Mouse (Mus musculus): ENCODE data around the gene Plcb1.

Plcb1 gene

DNA sequence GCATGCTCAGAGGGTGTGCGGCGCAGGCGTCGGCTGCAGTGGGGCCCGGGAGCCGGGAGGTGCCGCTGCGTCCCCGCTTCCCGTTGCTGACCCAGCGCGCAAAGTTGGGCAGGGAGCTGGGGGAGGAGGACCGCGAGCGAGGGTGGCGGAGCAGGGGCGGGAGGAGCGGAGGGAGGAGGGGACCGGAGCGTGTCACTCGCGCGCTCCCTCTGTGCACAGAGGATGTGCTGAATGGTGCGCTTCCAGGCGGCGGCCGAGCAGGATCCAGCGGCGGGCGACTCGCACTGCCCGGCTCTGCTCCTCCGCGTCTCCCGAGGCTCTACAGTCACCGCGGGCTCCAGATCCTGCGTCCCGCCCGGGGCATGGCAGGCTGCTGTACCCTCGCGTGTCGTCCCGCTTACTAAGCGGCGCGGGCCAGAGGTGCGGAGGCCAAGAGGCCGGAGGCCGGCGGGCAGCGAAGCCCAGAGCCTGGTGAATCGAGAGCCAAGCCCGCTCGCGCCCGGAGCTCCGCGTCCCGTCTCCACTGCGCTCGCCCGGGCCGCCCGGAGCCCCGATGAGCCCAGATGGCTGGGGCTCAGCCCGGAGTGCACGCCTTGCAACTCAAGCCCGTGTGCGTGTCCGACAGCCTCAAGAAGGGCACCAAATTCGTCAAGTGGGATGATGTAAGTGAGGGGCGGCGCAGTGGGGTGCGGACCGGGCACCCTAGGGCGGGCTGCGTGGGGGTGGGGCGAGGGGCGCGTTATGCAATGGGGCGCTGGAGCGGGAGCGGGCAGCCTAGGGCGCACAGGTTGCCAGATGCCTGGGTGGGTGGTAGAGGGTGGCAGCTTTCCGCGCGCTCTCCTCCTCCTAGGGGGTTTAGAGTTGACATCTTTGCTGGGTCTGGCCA is at the start of gene Plcb1:
Gene Plcb1 (plus strand): TSS at position 98 of the 886 bp plus-strand sequence.
- peak; percentile 24 for DNase-seq (ENCODE audit: low read depth)

DNA sequence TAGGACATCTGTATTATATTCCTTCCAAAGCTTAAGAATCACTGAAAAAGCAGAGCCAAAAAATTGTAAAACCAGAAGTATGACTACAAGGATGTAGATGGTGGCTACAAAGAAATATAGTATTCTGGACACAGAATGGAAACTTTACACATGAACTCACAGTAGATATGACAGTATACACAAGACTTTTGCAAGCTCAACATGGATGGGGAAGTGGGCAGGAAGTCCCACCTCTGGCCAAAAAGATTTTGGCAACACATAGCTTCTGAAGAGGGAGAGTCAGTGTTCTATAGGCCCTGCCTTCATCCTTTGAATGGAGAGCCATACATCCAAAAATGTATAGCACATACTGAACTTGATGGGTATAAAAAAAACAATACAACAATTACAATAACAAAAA is 30.3 kb upstream of the Plcb1 start:
- DNase-seq (ENCODE audit: low read depth) = no peak

DNA sequence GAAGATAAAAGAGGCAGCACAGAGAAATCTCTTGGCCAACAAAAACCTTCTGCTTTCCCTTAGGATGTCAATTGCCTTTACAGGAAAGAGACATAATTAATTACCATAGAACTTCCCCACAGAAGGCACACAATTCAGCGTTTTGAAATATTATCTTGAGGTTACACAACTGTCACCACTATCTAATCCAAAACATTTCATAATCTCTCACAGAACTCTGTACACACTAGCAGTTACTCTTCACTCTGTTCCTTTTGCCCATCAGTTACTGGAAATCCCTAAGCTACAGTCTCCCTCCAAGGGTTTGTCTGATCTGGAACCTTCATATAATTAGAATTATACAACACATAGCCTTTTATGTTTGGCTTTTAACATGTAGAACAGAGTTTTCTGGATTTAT is 29.8 kb upstream of the Plcb1 start:
- no peak for DNase-seq (ENCODE audit: low read depth)

DNA sequence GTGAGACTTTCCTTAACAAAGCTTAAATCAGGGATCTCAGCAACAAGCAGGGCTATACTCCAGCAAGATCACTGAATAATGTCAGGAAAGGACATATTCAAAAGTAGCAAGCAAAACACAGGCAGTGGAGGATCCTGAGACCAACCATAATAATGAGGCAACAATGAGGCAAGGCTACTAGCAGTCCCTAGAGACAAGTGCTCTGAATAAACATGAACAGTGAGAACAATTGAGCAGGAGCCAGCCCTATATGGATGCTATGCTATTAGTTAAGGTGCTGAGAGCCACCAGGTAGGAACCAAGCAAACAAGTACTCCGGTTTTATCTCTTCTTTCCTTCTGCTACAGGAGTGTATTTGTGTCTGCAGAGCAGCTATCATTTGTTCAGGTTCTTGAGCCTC is 24.8 kb upstream of the Plcb1 start:
- DNase-seq (ENCODE audit: low read depth) = no peak

DNA sequence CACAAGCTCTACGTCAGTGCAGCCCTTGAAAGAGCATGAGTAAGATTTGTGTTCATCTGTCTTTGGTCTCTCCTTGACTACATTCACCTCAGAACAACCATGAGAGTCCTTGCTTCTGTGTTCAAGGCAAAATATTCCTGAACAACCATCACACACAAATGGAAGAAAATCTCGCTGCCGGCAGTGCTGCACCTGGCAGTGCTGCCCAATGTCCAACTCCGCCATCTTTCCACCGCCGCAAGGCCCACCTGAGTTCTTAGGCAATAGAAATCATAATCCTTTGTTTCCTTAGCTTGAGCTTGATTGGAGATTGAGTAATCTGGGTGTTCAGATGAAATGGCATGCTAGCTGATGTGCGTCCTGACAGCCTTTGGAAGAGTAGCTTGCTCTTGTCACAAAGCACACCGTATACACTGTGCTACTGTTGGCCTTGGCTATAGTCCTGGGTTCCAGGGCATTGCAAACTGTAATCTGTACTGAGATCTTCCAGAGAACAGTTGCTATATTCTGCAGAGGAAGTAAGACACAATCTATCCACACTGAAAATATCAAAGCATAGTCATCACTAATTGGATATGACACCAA is 22.4 kb upstream of the Plcb1 start:
- no peak for DNase-seq (ENCODE audit: low read depth)

DNA sequence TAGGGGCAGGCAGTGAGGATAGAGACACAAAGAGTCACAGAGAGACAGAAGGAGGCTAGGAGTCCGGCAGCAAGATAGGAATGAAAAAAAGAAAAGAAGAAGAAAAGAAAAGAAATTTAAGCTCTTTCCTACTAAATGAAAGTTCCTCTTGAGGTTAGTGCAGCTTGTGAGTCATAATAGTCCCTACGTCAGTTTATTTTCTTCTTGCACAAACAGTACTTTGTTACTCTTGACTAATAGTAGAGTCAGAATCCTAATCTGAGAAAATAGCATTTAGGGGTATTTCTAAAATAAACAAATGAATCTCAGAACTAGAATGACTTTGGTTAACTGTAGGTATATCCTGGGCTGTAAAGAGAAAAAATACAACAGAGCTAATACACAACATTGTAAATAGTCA is 21.4 kb upstream of the Plcb1 start:
- peak; percentile 31 for DNase-seq (ENCODE audit: low read depth)

DNA sequence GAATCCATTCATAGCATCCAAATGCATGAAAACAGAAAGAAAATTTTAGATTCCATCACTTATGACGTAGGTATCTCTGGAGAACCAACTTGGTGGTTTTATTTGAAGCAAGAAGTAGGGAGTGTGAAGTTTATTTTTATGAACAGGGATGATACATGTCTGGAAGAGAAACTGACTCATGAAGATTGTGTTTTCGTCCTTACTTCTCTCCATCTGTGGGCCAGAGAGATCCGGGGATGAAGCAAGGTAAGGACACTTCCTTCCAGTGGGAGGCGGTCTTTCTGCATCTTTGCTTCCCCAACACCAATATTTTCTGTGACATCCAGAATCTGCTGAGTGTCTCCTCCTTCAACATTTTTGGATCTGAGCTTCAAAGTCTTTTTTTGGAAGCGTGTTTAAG is 6.0 kb upstream of the Plcb1 start:
- DNase-seq (ENCODE audit: low read depth) = no peak

DNA sequence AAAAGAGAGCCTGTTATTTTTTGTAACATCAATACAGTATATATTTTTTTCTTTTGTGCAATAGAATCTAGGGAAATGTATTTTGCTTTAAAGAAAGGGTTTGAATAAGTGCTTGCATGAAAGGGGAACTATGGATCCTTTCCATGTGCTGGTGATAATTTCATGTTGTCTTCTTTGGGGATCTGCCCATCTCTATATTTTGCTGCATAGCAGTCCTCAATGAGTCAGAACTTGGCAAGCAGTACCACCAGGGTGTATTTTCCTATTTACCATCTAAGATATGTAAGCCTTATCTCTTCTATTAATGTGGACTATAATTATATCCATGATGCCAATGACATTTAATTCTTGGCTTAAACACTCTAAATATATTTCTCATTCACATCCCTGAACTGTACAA is 5.6 kb upstream of the Plcb1 start:
- no peak for DNase-seq (ENCODE audit: low read depth)

DNA sequence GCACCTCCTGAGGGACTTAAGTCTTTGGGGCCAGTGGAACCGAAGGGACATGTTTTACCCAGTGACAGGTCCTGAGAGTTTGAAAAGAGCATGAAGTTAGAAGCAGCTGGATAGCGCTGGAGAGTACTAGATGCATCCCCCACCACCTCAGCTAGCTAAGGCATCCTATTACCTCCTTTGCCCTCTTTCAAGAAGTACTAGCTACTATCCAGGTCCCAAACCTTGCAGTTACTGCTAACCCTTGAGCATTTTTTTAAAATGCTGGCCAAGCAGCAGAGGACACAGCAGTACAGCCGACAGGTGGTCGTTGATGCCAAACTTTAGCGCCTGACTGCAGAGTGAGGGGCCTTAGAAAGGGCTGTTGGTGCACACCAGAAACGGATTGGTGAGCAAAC is 986 bp downstream of the Plcb1 start:
- no peak for DNase-seq (ENCODE audit: low read depth)

DNA sequence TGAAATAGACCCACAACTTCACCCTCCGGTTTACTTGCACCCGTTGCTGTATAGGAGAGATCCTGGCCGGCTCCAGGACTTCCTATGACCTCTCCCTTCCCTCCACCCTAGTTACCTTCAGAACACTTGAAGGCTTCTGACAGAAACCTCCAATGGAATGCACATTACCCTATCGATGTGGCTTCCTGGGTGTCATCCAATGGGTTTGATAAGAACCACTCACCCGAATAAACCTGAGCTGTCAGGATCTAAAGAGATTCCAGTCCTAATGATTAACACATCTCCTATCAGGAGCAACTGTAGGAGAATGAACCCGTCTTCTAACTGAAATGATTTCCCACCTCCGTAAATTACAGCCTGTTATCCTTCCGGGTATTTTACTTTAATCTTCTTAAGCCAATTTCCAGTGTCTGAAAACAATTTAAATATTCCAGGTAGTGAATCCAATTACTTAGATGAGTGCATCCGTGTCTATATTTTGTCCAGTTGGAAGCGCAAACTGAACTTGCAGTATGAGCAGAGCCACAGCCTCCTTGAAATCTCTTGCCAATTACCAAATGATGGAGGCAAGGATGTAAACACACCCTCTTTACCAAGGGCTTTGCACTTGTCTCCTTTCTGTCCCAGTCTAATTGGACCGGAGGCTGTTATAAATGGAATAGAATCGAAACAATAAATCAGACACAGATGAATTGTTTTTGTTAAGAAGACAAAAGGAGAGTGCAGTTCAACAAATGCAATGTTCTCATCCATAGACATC is 1.6 kb downstream of the Plcb1 start:
- no peak for DNase-seq (ENCODE audit: low read depth)

DNA sequence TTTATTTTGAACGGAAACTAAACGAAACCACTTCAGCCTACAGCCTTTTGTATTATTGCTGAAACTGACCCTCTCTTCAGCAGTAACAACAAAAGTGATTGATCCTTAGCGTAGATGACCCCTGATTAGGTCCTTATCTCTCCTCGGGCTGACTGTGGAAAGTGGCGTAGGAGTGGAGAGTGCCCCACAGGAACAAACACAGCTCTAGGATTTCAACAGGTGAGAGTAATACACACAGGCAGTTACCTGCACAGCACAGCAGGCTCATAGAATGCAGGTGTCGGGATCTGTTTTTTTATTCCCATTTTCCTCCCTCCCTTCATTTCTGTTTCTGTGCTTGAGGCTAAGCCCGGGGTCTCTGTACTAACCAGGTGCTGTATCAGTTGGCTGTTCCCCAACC is 7.1 kb downstream of the Plcb1 start:
- DNase-seq (ENCODE audit: low read depth) = no peak

DNA sequence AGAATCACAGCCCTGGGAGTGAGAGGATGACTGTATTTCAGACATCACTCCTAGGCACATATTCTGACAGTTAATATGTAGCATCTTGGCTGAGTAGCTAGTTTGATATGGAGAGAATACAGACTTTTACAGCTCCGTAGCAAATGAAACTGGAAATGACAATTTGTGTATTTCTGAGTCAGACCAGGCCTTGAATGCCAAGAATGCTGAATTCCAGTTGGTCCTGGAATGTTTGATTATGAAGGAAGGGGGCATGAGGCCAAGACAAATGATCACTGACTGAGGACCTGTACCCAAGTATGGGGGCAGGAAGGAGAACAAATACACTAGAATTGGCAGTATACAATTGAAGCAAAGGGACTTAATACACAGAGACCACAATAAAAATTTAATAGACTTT is 14.4 kb downstream of the Plcb1 start:
- no peak for DNase-seq (ENCODE audit: low read depth)

DNA sequence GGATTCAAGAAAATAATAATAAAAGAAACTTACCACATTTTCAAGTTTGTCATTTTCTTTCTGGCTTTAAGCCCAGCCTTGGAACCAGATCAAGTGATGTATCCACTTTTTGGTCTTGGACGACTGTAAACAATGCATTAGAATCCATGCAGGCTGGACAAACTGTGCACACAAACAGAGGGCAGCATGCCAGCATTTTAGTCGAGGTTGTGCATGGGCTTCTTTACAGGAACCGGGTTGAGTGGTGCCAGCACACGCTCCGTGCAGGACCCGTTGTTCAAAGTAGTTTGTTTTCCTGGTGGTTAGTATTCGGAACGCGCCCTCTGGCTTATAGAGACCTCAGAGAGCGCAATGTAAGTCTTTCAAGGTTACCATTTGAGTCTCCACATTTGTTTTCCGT is 30.5 kb downstream of the Plcb1 start:
- no peak for DNase-seq (ENCODE audit: low read depth)

DNA sequence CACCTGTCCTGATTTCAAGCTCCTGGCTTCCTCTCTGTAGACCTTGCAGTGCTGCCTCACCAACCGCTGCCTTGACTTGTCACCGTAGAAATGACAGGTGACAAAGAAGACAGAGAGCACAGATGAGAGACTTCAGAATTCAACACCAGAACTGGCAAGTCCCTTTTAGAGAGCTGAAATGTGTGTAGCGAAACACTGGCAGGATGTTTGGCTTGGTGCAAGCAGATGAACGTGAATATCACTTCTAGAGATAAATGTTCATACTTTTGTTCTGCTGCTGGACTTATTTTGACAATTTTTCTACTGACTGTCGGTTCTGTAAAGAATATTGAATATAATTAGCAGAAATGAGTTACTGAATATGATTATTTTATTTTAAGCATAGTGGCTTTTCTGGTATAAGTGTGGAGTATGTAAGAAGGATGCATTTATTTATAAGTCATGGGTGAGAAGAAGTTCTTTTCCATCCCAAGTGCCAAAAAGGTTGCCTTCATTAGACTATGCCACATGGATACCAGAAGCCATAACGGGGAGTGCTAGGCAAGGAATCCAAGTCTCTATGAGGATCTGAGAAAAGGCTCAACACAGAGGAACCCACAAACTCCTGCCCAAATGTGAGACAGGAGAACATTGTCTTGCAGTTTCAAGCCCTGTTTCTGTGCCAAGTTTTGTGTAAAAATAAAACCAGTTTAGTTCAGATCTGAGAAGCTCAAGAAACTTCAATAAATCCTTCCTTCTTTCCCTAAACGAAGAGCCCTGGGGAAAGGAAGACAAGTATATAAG is 31.4 kb downstream of the Plcb1 start:
- DNase-seq (ENCODE audit: low read depth) = no peak

DNA sequence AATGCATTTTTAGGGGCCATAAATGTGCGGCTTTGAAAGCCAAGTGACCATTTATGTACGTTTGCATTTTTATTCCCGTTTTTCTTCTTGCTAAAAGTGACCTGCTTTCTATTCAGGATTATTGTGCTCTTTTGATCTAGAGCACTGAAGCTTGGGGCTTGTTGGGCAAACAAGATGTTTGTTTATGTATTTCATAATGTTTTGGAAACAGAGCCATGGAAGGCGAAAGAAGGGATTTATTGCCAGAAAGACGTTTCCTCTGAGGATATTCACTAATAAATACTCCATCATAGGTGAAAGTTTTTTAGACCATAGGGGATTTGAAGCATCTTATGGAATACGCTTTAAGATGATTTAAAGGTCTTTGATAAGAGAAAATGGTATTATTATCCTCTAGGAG is 35.3 kb downstream of the Plcb1 start:
- no peak for DNase-seq (ENCODE audit: low read depth)

DNA sequence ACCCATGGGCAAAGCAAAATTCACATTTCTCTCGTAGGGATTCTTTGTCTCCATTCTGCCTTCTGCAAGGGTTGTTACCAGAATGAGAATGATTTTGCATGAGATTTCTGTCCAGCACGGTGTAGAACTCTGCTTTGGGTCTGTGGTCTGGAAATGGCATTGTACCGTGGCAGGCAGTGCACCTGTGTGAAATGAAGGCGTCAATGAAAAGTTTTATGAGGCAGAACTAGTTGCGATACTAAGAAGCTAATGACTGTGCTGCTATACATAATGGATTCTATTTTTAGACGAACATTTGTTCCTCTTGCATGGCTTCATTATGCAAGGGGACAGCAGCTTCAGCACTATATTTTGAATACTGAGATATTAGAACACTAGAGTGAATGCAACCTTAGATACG is 39.8 kb downstream of the Plcb1 start:
- no peak for DNase-seq (ENCODE audit: low read depth)

DNA sequence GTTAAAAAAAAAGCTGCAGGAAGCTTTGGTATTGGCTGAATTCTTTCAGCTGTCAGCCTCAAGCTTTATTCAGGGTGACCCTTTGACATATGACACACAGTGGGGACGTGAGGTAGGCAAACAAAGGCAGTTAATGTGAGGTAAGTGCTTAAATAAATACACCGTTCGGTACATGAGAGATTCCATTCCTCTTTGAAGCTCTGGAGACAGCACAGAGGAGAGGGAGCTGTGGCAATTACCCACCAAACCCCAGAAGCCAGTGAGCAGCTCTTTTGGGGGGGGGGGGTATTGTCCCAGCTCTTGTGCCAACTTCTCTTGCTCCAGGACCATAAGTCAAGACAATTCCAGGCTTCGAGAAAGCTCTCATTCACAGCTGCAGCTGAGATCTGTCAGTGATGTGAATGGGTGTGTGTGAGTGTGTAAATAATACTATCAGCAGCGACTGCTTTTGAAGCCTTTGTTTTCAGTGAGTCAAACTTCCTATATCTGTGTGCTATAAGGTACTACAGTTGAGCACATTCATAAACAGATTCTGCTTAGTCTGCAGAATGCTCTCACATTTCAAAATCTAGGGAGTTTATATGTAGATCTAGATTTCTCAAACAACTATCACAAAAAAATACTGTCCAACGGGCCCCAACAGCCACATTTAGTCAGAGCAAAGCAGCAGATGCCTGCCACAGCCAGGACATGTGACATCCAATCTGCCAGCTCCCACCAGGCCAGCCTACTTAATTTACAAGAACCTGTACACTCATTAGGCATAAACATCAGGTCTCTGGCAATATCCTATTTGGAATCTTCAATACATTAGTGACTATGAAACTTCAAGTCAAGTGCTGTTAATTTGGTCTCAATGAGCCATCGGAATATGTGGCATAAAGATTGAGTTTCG is 40.5 kb downstream of the Plcb1 start:
- no peak for DNase-seq (ENCODE audit: low read depth)

DNA sequence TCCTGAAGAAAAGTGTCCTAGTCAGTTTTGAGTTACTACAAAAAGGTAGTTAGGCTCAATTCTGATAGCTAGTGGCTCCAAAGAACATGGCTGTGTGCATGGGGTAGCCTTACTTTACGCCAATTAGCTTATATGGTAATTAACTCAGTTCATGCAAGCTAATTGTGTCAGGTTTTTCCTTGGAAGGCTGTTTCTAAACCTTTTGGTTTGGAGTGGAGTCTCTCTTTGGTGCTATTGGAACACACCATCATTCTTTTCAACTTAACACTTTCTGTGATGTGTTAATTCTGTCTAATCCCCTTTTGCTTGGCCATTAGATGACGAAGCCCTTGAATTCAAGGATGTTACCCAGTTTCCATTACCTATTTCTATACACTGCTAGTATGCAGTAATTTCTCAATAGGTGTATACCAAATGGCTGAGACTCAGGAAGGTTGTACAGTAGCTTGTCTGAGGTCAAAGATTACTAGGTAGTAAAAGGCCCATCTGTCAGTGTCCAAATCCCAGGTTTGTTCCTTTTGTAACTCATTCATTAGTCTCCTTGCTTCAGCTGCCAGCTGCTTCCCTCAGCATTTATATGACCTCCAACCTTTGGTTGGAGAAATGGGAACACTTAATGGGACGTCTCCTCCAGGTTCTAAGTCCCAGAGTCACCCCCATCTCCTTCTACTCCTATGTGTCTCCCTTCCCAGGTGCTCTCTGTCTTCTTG is 42.1 kb downstream of the Plcb1 start:
- DNase-seq (ENCODE audit: low read depth) = no peak

DNA sequence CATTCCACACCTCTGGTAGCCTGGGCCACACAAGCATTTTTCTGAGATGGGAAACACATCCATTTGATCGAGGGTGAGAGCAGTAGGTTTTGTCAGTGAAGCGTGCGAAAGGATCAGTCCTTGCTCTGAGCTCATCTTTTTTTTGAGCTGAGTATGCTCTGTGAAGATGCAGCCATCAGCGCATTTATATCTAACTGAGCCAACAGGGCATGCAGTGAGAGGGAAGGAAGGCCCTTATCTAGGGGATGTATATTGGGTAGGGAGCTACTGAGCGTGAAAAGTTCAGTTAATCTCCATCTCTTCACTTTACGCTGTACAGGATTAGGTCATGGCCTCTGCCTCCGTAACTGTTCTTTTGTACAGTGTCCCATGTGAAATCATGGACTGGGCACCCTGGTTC is 46.0 kb downstream of the Plcb1 start:
- DNase-seq (ENCODE audit: low read depth) = no peak

DNA sequence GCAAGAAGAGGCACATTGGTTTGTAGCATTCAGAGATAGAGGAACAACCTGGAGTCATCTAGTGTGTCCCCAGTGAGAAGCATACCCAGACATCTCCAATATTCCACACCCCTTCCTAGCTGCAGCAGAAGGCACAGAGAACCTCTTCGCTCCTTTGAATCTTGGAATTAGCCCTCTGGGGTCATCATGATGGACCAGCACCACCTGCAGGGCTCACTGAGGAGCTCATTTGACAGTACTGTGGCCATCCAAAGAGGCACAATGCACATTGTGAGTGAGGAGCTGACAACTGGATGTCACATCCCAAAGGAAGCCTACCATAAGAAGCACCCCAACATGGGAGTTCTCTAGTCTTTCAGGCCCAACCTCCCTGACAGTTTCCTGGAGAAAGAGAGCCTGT is 50.2 kb downstream of the Plcb1 start:
- DNase-seq (ENCODE audit: low read depth) = no peak

DNA sequence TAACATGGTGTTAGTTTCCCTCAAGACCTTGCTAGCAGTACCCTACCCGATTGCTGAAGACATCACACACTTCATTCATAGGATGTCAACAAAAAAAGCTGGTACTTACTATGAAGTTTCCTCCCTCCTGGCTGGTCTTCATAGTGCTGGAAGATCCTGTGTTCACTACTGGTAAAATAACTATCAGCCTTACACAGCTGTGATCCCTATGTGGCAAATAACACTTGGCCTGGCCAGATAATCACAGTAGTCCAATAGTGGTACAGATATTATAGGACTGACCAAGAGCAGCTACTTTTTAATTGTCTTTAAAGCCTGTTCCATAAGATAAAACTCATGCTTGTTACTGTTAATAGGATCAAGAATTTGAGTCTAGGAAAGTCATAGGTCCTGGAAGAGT is 52.3 kb downstream of the Plcb1 start:
- no peak for DNase-seq (ENCODE audit: low read depth)
